Mouse (Mus musculus) naive thymus-derived CD4-positive, alpha-beta T cell, adult 5 months (primary cell): ENCODE measurements around the gene Smok3c. TPM values are rescaled to one million over a fixed set of nuclear protein-coding genes. Genes with fewer than 3 reads are reported as not detected.

Source experiments
- polyA plus RNA-seq: library from polyadenylated mRNA; unstranded; fragments of 100-300 nt; shearing (Covaris generic); gene quantifications from one replicate; pipeline ENCODE4 v1.2.1, GENCODE M21; 2017

The Smok3c gene
- not detected for polyA plus RNA-seq

GRCm38 (mm10) chr5:138052894-138053293 lies at the start of gene Smok3c:
TSS of gene Smok3c (plus strand) at chr5:138053194.

DNA sequence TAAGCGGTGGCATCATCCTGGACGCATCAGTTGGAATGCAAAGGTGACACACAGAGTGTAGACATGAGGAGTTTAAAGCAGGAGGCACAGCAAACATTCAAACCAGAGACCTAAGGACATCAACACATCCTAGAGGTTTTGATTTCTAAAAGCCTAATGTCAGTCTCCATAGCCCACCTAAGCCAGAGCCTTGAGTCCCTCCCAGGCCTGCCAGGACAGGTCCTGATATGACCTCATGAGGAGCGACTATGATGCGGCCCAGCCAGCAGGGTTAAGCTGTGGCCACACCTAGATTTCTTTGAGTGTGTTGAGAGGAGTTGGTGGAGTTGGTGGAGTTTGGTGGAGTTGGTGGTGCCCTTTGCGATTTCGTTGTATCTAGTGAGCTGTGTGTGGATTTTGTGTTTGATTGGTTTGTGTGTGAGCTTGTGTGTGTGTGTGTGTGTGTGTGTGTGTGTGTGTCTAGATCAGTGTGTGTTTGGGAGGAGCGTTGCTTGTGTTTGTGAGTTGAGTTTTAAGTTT lies 32.0 kb upstream of the Smok3c start, which contains the start of the genes Smok3a and Smok3b:
Gene Smok3a (plus strand): TSS at position 301 of the 519 bp plus-strand sequence.
Gene Smok3b (plus strand): TSS at position 469 of the 519 bp plus-strand sequence.

GRCm38 (mm10) chr5:138084996-138085395 lies 32.0 kb downstream of the Smok3c start, which contains the start of gene Zkscan1:
TSS of gene Zkscan1 (plus strand) at chr5:138085084.

Other genes starting within 250 kb of the Smok3c start
- 0.24 TPM for gene Pilra, start 216.9 kb upstream of the Smok3c start, polyA plus RNA-seq
- not detected for gene Pilrb1, start 195.1 kb upstream of the Smok3c start, polyA plus RNA-seq
- not detected for gene Pilrb2, start 181.4 kb upstream of the Smok3c start, polyA plus RNA-seq
- gene Cyp3a13, start 131.6 kb upstream of the Smok3c start, polyA plus RNA-seq, result not detected
- not detected for gene Gjc3, start 90.1 kb upstream of the Smok3c start, polyA plus RNA-seq
- not detected for gene Azgp1, start 71.7 kb upstream of the Smok3c start, polyA plus RNA-seq
- gene Smok3a, start 31.9 kb upstream of the Smok3c start, polyA plus RNA-seq, result not detected
- not detected for gene Smok3b, start 31.8 kb upstream of the Smok3c start, polyA plus RNA-seq
- 16.7 TPM for gene Zkscan1, start 31.9 kb downstream of the Smok3c start, polyA plus RNA-seq
- 29.1 TPM for gene Zscan21, start 63.7 kb downstream of the Smok3c start, polyA plus RNA-seq
- gene Zfp113, start 102.5 kb downstream of the Smok3c start, polyA plus RNA-seq, result 7.7 TPM
- 129 TPM for gene Cops6, start 107.9 kb downstream of the Smok3c start, polyA plus RNA-seq
- gene Ap4m1, start 118.8 kb downstream of the Smok3c start, polyA plus RNA-seq, result 11.9 TPM
- 108 TPM for gene Mcm7, start 119.2 kb downstream of the Smok3c start, polyA plus RNA-seq
- gene Taf6, start 134.3 kb downstream of the Smok3c start, polyA plus RNA-seq, result 33.2 TPM
- gene Cnpy4, start 134.3 kb downstream of the Smok3c start, polyA plus RNA-seq, result 14.6 TPM
- not detected for gene Mblac1, start 141.1 kb downstream of the Smok3c start, polyA plus RNA-seq
- not detected for gene Nxpe5, start 172.7 kb downstream of the Smok3c start, polyA plus RNA-seq
- 24.9 TPM for gene Lamtor4, start 202.3 kb downstream of the Smok3c start, polyA plus RNA-seq
- gene BC037034, start 210.8 kb downstream of the Smok3c start, polyA plus RNA-seq, result 20.3 TPM
- gene Gal3st4, start 219.6 kb downstream of the Smok3c start, polyA plus RNA-seq, result 0.22 TPM
- not detected for gene Gm43720, start 226.8 kb downstream of the Smok3c start, polyA plus RNA-seq
- 1.9 TPM for gene Gpc2, start 226.8 kb downstream of the Smok3c start, polyA plus RNA-seq
- gene Stag3, start 227.0 kb downstream of the Smok3c start, polyA plus RNA-seq, result 0.27 TPM